Mouse (Mus musculus): Measurements from ENCODE around the gene Nfyc. TPM values are rescaled to one million over a fixed set of nuclear protein-coding genes. Genes with fewer than 3 reads are reported as not detected.

Gene Nfyc
- polyA plus RNA-seq, 1 experiment from 2014 or later, result 126 TPM

DNA sequence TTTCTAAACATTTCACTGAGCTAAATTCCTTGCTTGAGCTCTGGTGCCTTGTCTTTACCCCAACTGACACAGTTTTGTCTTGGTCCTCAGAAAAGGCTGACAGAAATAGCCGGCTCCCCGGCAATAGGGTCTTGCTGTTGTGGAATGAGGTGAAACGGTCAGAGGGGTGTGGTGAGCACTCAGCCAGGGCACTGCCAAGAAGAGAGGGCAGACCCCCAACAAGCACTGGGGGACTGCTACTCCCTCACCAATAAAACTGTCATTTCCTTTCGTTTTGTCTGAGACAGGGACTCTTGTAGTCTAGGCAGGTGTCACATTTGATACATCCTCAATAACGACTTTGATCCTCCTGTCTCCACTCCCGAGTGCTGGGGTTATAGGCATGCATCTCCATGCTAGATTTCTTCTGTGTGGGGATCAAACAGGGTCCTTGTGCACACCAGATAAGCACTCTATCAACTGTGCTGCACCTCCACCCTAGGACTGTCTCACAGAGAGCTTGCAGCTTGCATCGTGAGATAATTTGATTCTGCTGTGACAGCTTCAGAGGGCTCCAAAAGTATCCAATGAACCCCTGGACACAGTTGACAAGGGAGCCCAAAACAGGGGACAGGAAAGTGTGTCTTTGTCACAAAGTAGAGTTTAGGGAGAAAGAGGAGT is 13.2 kb upstream of the Nfyc start:
- no peaks in the 10 kb centered on the region for H3K36me3 ChIP-seq (ENCODE audit: control insufficient read depth, insufficient read depth, low read length)
- H3K4me3 ChIP-seq (ENCODE audit: low read depth, low read length), result no peak overlapping the region
- H3K4me1 ChIP-seq (ENCODE audit: control insufficient read depth, insufficient read depth, low read length), result no peaks in the 10 kb centered on the region
- no peak overlapping the region for H3K9ac ChIP-seq (ENCODE audit: low read length)
- DNase-seq (ENCODE audit: low spot score), result no peak
- WGBS, result 36% methylated on average over 7 of the region's 7 CpGs
- H3K9me3 ChIP-seq (ENCODE audit: control insufficient read depth, low read length), result no peaks in the 10 kb centered on the region
- no peak for ATAC-seq (ENCODE audit: insufficient read depth, low FRiP score, low TSS enrichment)
- no peak overlapping the region for H3K27ac ChIP-seq (ENCODE audit: low read depth, low read length)
- no peak overlapping the region for H3K4me2 ChIP-seq (ENCODE audit: low read depth)
- H3K27me3 ChIP-seq (ENCODE audit: control insufficient read depth, insufficient read depth, low read length), result no peaks in the 10 kb centered on the region

DNA sequence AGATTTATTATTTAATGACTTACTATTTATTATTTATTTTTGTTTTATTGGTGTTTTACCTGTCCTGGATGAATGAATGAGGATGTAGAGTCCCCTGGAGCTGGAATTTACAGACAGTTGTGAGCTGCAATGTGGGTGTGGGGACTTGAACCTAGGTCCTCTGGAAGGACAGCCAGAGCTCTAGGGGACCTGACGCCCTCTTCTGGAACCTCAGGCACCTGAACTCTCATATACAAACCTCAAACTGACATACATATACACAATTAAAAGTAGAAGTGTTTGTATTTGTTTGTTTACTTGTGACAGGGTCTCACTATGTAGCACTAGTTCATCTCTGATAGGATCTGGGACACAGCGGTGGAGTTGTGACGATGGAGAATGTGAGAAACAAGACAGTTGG is 10.0 kb upstream of the Nfyc start:
- Histone ChIP-seq H3K4me2 (ENCODE audit: low read depth) (no peak overlapping the region), H3K27ac (ENCODE audit: low read depth, low read length) (no peak overlapping the region), H3K27me3 (ENCODE audit: control insufficient read depth, insufficient read depth, low read length) (no peaks in the 10 kb centered on the region), H3K4me1 (ENCODE audit: control insufficient read depth, insufficient read depth, low read length) (no peaks in the 10 kb centered on the region), H3K36me3 (ENCODE audit: control insufficient read depth, insufficient read depth, low read length) (no peaks in the 10 kb centered on the region), H3K9ac (ENCODE audit: low read length) (no peak overlapping the region), H3K4me3 (ENCODE audit: low read depth, low read length) (no peak overlapping the region), H3K9me3 (ENCODE audit: control insufficient read depth, low read length) (no peaks in the 10 kb centered on the region)
- DNase-seq (ENCODE audit: low spot score) (no peak), ATAC-seq (ENCODE audit: insufficient read depth, low FRiP score, low TSS enrichment) (no peak)
- 85% methylated on average over 3 of the region's 3 CpGs for WGBS

- H3K9ac ChIP-seq (ENCODE audit: low read length), result no peak overlapping the region
- DNase-seq (ENCODE audit: low spot score) (no peak), ATAC-seq (ENCODE audit: insufficient read depth, low FRiP score, low TSS enrichment) (no peak)
- no peak overlapping the region for H3K27ac ChIP-seq (ENCODE audit: low read depth, low read length)
- no peaks in the 10 kb centered on the region for H3K27me3 ChIP-seq (ENCODE audit: control insufficient read depth, insufficient read depth, low read length)
- no peaks in the 10 kb centered on the region for H3K9me3 ChIP-seq (ENCODE audit: control insufficient read depth, low read length)
- H3K4me1 ChIP-seq (ENCODE audit: control insufficient read depth, insufficient read depth, low read length), result no peaks in the 10 kb centered on the region
- no peak overlapping the region for H3K4me3 ChIP-seq (ENCODE audit: low read depth, low read length)
- H3K36me3 ChIP-seq (ENCODE audit: control insufficient read depth, insufficient read depth, low read length), result no peaks in the 10 kb centered on the region
- no peak overlapping the region for H3K4me2 ChIP-seq (ENCODE audit: low read depth)
- WGBS, result 66% methylated on average over 5 of the region's 5 CpGs
Measured at GRCm38 (mm10) chr4:120830767-120831166, 605 bp downstream of the Nfyc start.

DNA sequence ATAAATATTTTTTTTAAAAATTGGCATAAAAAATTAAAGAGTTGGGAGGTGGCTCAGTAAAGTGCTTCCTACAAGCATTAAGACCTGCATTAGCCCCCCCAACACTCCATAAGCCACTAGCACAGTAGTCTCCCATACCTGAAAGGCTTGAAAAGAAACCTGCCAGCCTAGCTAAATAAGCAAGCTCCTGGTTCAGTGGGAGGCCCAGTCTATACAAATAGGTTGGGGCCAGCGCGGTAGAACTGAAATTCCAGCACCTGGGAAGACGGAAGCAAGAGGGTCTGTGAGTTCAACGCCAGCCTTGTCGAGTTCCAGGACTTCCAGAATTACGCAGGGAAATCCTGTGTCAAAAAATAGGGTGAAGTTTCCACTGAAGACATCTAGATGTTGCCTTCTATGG is 5.0 kb downstream of the Nfyc start:
- peaks cover 8% of the 10 kb centered on the region; the same call in 1 of the 2 replicates for H3K4me1 ChIP-seq (ENCODE audit: control insufficient read depth, insufficient read depth, low read length)
- no peaks in the 10 kb centered on the region for H3K27me3 ChIP-seq (ENCODE audit: control insufficient read depth, insufficient read depth, low read length)
- ATAC-seq (ENCODE audit: insufficient read depth, low FRiP score, low TSS enrichment) (no peak), DNase-seq (ENCODE audit: low spot score) (no peak)
- no peaks in the 10 kb centered on the region for H3K36me3 ChIP-seq (ENCODE audit: control insufficient read depth, insufficient read depth, low read length)
- 96% methylated on average over 6 of the region's 6 CpGs for WGBS
- no peak overlapping the region for H3K9ac ChIP-seq (ENCODE audit: low read length)
- H3K4me2 ChIP-seq (ENCODE audit: low read depth), result peak overlapping the region; percentile 84; the same call in 1 of the 2 replicates
- no peak overlapping the region for H3K27ac ChIP-seq (ENCODE audit: low read depth, low read length)
- H3K9me3 ChIP-seq (ENCODE audit: control insufficient read depth, low read length), result no peaks in the 10 kb centered on the region
- H3K4me3 ChIP-seq (ENCODE audit: low read depth, low read length), result no peak overlapping the region

DNA sequence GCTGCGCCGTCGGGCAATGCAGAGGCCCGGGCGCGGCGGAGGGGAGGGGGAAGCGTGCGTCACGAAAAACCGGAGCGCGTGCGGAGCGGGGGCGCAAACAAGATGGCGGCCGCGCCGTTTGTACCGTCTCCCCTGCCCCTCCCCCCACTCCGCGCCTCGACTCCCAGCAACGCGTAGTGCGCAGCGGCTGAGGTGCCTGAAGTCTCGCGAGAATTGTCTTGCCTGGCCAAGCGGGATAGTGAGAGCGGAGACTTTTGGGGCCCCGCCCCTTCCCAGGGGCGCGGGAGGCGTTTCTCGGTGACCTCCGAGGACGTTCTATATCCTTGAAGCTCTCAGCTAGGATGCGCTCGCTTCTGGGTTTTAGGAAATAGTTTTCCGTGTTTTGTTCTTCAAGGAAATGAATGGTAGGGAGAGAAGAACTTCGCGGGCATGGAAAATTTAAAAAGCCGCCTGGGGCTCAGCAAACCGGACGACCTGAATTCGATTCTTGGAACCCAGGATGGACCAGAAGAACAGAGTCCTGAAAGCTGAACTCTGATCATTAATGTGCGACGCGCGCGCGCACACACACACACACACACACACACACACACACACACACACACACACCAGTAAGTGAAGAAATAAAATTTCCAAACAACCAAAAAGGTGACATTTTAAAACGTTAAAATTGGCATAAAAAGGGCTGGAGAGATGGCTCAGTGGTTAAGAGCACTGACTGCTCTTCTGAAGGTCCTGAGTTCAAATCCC is 5.6 kb downstream of the Nfyc start:
- no peaks in the 10 kb centered on the region for H3K27me3 ChIP-seq (ENCODE audit: control insufficient read depth, insufficient read depth, low read length)
- peak overlapping the region; percentile 100 for H3K9ac ChIP-seq (ENCODE audit: low read length)
- H3K4me1 ChIP-seq (ENCODE audit: control insufficient read depth, insufficient read depth, low read length), result peaks cover 8% of the 10 kb centered on the region; the same call in 1 of the 2 replicates
- H3K27ac ChIP-seq (ENCODE audit: low read depth, low read length), result peak overlapping the region; percentile 100
- DNase-seq (ENCODE audit: low spot score) (peak; percentile 99), ATAC-seq (ENCODE audit: insufficient read depth, low FRiP score, low TSS enrichment) (peak; percentile 97)
- no peaks in the 10 kb centered on the region for H3K36me3 ChIP-seq (ENCODE audit: control insufficient read depth, insufficient read depth, low read length)
- no peaks in the 10 kb centered on the region for H3K9me3 ChIP-seq (ENCODE audit: control insufficient read depth, low read length)
- H3K4me2 ChIP-seq (ENCODE audit: low read depth), result peak overlapping the region; percentile 84
- H3K4me3 ChIP-seq (ENCODE audit: low read depth, low read length), result peak overlapping the region; percentile 70
- under 1% methylated on average over 49 of the region's 55 CpGs for WGBS

DNA sequence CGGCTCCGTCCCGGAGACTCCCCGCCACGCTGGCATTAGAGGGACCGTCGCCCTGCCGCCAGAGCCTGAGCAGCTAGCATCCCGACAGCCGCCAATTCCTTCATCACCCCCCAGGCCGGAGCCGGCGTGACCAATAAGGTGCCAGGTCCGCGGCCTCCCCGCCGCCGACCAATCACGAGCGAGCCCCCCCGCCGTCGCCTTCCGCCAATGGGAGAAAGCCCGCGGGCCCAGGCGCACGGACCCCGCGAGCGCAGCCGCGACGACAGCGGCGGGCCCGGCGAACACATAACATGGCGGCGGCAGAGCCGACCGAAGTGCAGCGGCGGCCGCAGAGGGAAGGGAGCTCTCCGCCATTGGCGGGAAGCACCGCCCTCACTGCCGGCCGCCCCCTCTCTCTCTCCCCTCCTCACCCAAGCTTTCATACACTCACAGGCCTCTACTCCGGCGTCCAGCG is 6.2 kb downstream of the Nfyc start:
- peak; percentile 93 for ATAC-seq (ENCODE audit: insufficient read depth, low FRiP score, low TSS enrichment)
- under 1% methylated on average over 45 of the region's 53 CpGs for WGBS

DNA sequence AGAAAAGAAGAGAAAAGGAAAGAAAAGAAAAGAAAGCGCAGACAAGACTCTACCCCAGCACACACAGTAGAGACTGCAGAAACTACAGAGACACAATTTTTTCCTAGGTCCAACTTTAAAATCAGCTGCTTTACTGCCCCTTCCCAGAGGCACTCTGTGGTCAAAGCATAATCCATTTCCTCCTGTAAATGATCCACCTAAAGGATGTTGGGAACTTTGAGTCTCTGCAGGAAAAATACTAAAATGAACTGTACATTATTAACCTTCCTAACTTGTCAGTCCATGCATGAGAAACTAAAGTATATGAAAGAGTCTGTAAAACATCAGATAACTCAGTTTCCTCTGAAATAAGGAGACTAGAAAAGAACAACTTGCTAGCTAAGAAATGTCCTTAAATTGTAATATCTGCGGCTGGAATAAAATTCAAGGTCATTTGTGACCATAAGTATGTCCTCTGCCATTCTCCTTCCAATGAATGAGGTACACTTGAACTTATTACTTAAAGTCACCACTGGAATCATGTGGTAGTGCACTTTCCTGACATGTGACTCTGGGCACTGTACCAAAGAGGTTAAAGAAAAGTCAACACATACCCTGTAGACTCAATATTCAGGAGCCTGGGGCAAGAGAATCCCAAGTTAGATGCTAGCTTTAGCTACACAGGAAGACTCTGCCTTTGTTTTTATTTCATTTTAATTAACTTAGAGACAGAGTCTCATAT is 9.0 kb downstream of the Nfyc start:
- Histone ChIP-seq H3K27me3 (ENCODE audit: control insufficient read depth, insufficient read depth, low read length) (no peaks in the 10 kb centered on the region), H3K9me3 (ENCODE audit: control insufficient read depth, low read length) (no peaks in the 10 kb centered on the region), H3K27ac (ENCODE audit: low read depth, low read length) (no peak overlapping the region), H3K4me1 (ENCODE audit: control insufficient read depth, insufficient read depth, low read length) (peaks cover 8% of the 10 kb centered on the region; the same call in 1 of the 2 replicates), H3K4me3 (ENCODE audit: low read depth, low read length) (no peak overlapping the region), H3K9ac (ENCODE audit: low read length) (no peak overlapping the region), H3K4me2 (ENCODE audit: low read depth) (no peak overlapping the region), H3K36me3 (ENCODE audit: control insufficient read depth, insufficient read depth, low read length) (no peaks in the 10 kb centered on the region)
- ATAC-seq (ENCODE audit: insufficient read depth, low FRiP score, low TSS enrichment), result no peak
- WGBS, result 94% methylated on average over 2 of the region's 2 CpGs
- DNase-seq (ENCODE audit: low spot score), result no peak

More for the DNA sequence above, 6.2 kb downstream of the Nfyc start:
- peak overlapping the region; percentile 70 for H3K4me3 ChIP-seq (ENCODE audit: low read depth, low read length)
- H3K9me3 ChIP-seq (ENCODE audit: control insufficient read depth, low read length), result no peaks in the 10 kb centered on the region
- peaks cover 8% of the 10 kb centered on the region; the same call in 1 of the 2 replicates for H3K4me1 ChIP-seq (ENCODE audit: control insufficient read depth, insufficient read depth, low read length)
- peak overlapping the region; percentile 100 for H3K27ac ChIP-seq (ENCODE audit: low read depth, low read length)
- peak overlapping the region; percentile 100 for H3K9ac ChIP-seq (ENCODE audit: low read length)
- no peaks in the 10 kb centered on the region for H3K27me3 ChIP-seq (ENCODE audit: control insufficient read depth, insufficient read depth, low read length)
- peak; percentile 95 for DNase-seq (ENCODE audit: low spot score)
- H3K4me2 ChIP-seq (ENCODE audit: low read depth), result peak overlapping the region; percentile 84
- H3K36me3 ChIP-seq (ENCODE audit: control insufficient read depth, insufficient read depth, low read length), result no peaks in the 10 kb centered on the region

DNA sequence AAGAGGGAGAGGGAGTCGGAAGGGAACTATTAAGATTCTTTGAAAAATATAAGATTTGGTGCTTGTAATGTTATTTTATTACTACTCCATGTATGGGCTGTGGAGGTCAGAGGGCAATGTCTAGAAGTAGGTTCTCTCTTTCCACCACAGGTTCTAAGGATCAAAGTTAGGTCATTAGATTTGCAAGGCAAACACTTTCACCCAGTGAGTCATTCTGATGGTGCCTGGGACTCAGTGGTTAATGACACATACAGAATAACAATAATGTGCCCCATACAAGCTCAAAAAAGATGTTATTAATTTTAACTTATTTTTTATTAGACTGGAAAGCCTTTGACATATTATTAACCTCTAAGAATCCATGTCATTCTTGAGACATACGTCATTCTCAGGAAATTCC is 11.5 kb downstream of the Nfyc start:
- H3K27me3 ChIP-seq (ENCODE audit: control insufficient read depth, insufficient read depth, low read length), result no peaks in the 10 kb centered on the region
- DNase-seq (ENCODE audit: low spot score), result no peak
- no peak overlapping the region for H3K9ac ChIP-seq (ENCODE audit: low read length)
- no peaks in the 10 kb centered on the region for H3K36me3 ChIP-seq (ENCODE audit: control insufficient read depth, insufficient read depth, low read length)
- no peak overlapping the region for H3K27ac ChIP-seq (ENCODE audit: low read depth, low read length)
- peaks cover 8% of the 10 kb centered on the region; the same call in 1 of the 2 replicates for H3K4me1 ChIP-seq (ENCODE audit: control insufficient read depth, insufficient read depth, low read length)
- H3K4me2 ChIP-seq (ENCODE audit: low read depth), result no peak overlapping the region
- no peak overlapping the region for H3K4me3 ChIP-seq (ENCODE audit: low read depth, low read length)
- 93% methylated on average over 2 of the region's 2 CpGs for WGBS
- no peaks in the 10 kb centered on the region for H3K9me3 ChIP-seq (ENCODE audit: control insufficient read depth, low read length)
- ATAC-seq (ENCODE audit: insufficient read depth, low FRiP score, low TSS enrichment), result no peak

All from neural tube, embryonic 11.5 days (tissue).